Mouse (Mus musculus) midbrain, embryonic 15.5 days (tissue): ENCODE measurements around the gene Tjp3. TPM values are rescaled to one million over a fixed set of nuclear protein-coding genes. Genes with fewer than 3 reads are reported as not detected.
A peak's percentile ranks its signal among the peaks of the same experiment; 100 is the strongest.
"Not testable (repeated sequence)": the region's sequence is repeated elsewhere in the genome, so short reads cannot be mapped to it uniquely, and the experiment has no call there.

ENCODE experiments used
- ATAC-seq: fragments of 200-750 bp; cut with Nextera tagmentation; replicated peaks from 2 replicates; pipeline ENCODE4 v1.8.0; 2017; ENCODE audit warnings: moderate TSS enrichment
- H3K27ac ChIP-seq: fragments of 300-500 bp; sonication (generic); 2 replicates; pipeline ENCODE4 v1.5.1; 2015; ENCODE audit warnings: mild to moderate bottlenecking, inconsistent platforms
- H3K27me3 ChIP-seq: fragments of 300-500 bp; sonication (generic); replicated peaks from 2 replicates; pipeline ENCODE4 v1.6.1; 2015; ENCODE audit warnings: inconsistent platforms
- H3K36me3 ChIP-seq: fragments of 300-500 bp; sonication (generic); replicated peaks from 2 replicates; pipeline ENCODE4 v1.6.1; 2015; ENCODE audit warnings: inconsistent platforms
- H3K4me1 ChIP-seq: fragments of 300-500 bp; sonication (generic); 2 replicates; pipeline ENCODE4 v1.6.1; 2015; ENCODE audit warnings: inconsistent platforms
- H3K4me2 ChIP-seq: fragments of 300-500 bp; sonication (generic); 2 replicates; pipeline ENCODE4 v1.6.1; 2015; ENCODE audit warnings: inconsistent platforms, mild to moderate bottlenecking, moderate library complexity
- H3K4me3 ChIP-seq: fragments of 300-500 bp; sonication (generic); 2 replicates; pipeline ENCODE4 v1.5.1; 2015; ENCODE audit warnings: mild to moderate bottlenecking, inconsistent platforms
- H3K9ac ChIP-seq: fragments of 300-500 bp; sonication (generic); 2 replicates; pipeline ENCODE4 v1.6.1; 2015; ENCODE audit warnings: mild to moderate bottlenecking, inconsistent platforms
- H3K9me3 ChIP-seq: fragments of 300-500 bp; sonication (generic); 2 replicates; pipeline ENCODE4 v1.6.1; 2016; ENCODE audit warnings: inconsistent platforms
- WGBS: fragments of 180-500 bp; shearing (Covaris S2); methylation state at CpG from one replicate; pipeline ENCODE4 v1.1.7; 2015; ENCODE audit warnings: mixed read lengths; 5-methylcytosine and 5-hydroxymethylcytosine counted together
- microRNA-seq: library from miRNA; unstranded; fragments of <30 nt; microRNA quantifications from one replicate; pipeline ENCODE4, GENCODE M21; 2016
- polyA plus RNA-seq: library from polyadenylated mRNA; unstranded; fragments of >200 nt; fragmentation: Nextera tagmentation; extraction: Ambion mirVana; gene quantifications from 2 replicates; pipeline ENCODE4 v1.2.1, GENCODE M21; 2015

Tjp3 gene
- polyA plus RNA-seq, 1 experiment from 2014 or later: 8.0 TPM

DNA sequence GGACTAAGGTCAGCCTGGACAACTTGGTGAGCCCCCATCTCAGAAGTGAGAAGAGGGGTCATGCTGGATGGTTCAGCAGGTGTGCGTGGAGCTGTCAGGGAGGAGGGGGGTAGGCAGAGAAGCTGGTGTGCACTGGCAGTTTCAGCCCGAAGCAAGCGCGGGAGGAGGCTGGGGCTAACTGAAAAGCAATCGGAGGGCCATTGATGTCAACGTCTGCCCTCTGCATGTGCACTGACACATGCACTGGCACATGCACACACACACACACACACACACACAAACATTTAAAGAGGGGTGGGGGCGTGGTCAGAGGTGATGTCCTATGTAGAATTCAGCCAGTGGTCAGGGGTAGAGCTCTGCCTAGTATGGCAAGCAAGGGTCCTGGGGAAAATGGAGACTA is 59.9 kb downstream of the Tjp3 start:
- H3K4me1 ChIP-seq: peaks cover 57% of the 10 kb centered on the region
- H3K4me2 ChIP-seq: peak overlapping the region; percentile 75
- no peaks in the 10 kb centered on the region for H3K27me3 ChIP-seq
- peak overlapping the region; percentile 93 for H3K4me3 ChIP-seq
- peak; percentile 3; the same call in 1 of the 2 replicates for ATAC-seq
- H3K9me3 ChIP-seq: no peaks in the 10 kb centered on the region
- no peaks in the 10 kb centered on the region for H3K36me3 ChIP-seq
- peak overlapping the region; percentile 96 for H3K27ac ChIP-seq
- WGBS: 50% methylated on average over 7 of the region's 7 CpGs
- H3K9ac ChIP-seq: peak overlapping the region; percentile 34; the same call in 1 of the 2 replicates

GRCm38 (mm10) chr10:81230438-81231332 is 60.7 kb downstream of the Tjp3 start, which contains the start of gene Atcay:
Gene Atcay, minus strand, starts transcription at chr10:81230833.
- Histone ChIP-seq H3K9ac (peak within 1 kb of the TSS; percentile 100), H3K27ac (peak within 1 kb of the TSS; percentile 96), H3K27me3 (no peaks in the 10 kb centered on the region), H3K9me3 (no peaks in the 10 kb centered on the region), H3K4me3 (peak within 1 kb of the TSS; percentile 93), H3K4me2 (peak within 1 kb of the TSS; percentile 75), H3K36me3 (no peaks in the 10 kb centered on the region), H3K4me1 (peaks cover 57% of the 10 kb centered on the region)
- peak; percentile 90 for ATAC-seq
- WGBS: 3% methylated on average over 27 of the region's 27 CpGs

- peak overlapping the region; percentile 100 for H3K9ac ChIP-seq
- peak overlapping the region; percentile 96 for H3K27ac ChIP-seq
- H3K36me3 ChIP-seq: no peaks in the 10 kb centered on the region; the same call in 1 of the 2 replicates
- peaks cover 57% of the 10 kb centered on the region for H3K4me1 ChIP-seq
- peak; percentile 24 for ATAC-seq
- H3K27me3 ChIP-seq: no peaks in the 10 kb centered on the region
- 6% methylated on average over 20 of the region's 20 CpGs for WGBS
- H3K4me3 ChIP-seq: peak overlapping the region; percentile 93
- no peaks in the 10 kb centered on the region for H3K9me3 ChIP-seq
- peak overlapping the region; percentile 75 for H3K4me2 ChIP-seq
Measured at GRCm38 (mm10) chr10:81229735-81230437, 61.5 kb downstream of the Tjp3 start.

GRCm38 (mm10) chr10:81223731-81224130 is 67.7 kb downstream of the Tjp3 start:
- not testable (repeated sequence) for H3K27me3 ChIP-seq, H3K9ac ChIP-seq, ATAC-seq, H3K4me3 ChIP-seq, H3K27ac ChIP-seq, H3K9me3 ChIP-seq, H3K4me2 ChIP-seq
- H3K4me1 ChIP-seq: peaks cover 18% of the 10 kb centered on the region
- peaks cover 30% of the 10 kb centered on the region for H3K36me3 ChIP-seq
- 68% methylated on average over 2 of the region's 2 CpGs for WGBS

Small RNA genes lying within 50 kb of the gene (microRNA-seq; reads per million reads assigned to microRNA genes)
- 18.9 reads per million, percentile 36 among the genes with 10 or more reads in this experiment for gene Mir3057

Other genes starting within 250 kb of the Tjp3 start
- 353 and 376 TPM in 2 replicates for gene Sgta, start 231.4 kb downstream of the Tjp3 start, polyA plus RNA-seq
- gene Thop1, start 221.5 kb downstream of the Tjp3 start, polyA plus RNA-seq: 48.8 and 52.2 TPM in 2 replicates
- gene Creb3l3, start 192.7 kb downstream of the Tjp3 start, polyA plus RNA-seq: 0.36 and 0.48 TPM in 2 replicates
- gene Map2k2, start 185.7 kb downstream of the Tjp3 start, polyA plus RNA-seq: 258 and 270 TPM in 2 replicates
- gene Zbtb7a, start 156.4 kb downstream of the Tjp3 start, polyA plus RNA-seq: 16.2 and 16.7 TPM in 2 replicates
- gene Pias4, start 123.7 kb downstream of the Tjp3 start, polyA plus RNA-seq: 59.2 and 66.3 TPM in 2 replicates
- 588 and 606 TPM in 2 replicates for gene Eef2, start 115.0 kb downstream of the Tjp3 start, polyA plus RNA-seq
- 66.3 and 67.3 TPM in 2 replicates for gene Dapk3, start 108.6 kb downstream of the Tjp3 start, polyA plus RNA-seq
- not detected in 2 replicates for gene 4930442H23Rik, start 107.7 kb downstream of the Tjp3 start, polyA plus RNA-seq
- 0.14 TPM in 1 of 2 replicates, not detected in the other for gene Nmrk2, start 89.5 kb downstream of the Tjp3 start, polyA plus RNA-seq
- gene Atcay, start 60.7 kb downstream of the Tjp3 start, polyA plus RNA-seq: 95.3 and 96.7 TPM in 2 replicates
- 35.4 and 37.2 TPM in 2 replicates for gene Zfr2, start 58.4 kb downstream of the Tjp3 start, polyA plus RNA-seq
- 37.2 and 40.1 TPM in 2 replicates for gene Matk, start 38.6 kb downstream of the Tjp3 start, polyA plus RNA-seq
- 124 and 126 TPM in 2 replicates for gene Mrpl54, start 24.6 kb downstream of the Tjp3 start, polyA plus RNA-seq
- gene Apba3, start 24.6 kb downstream of the Tjp3 start, polyA plus RNA-seq: 36.4 and 38.5 TPM in 2 replicates
- gene Pip5k1c, start 1.4 kb upstream of the Tjp3 start, polyA plus RNA-seq: 154 and 159 TPM in 2 replicates
- 35.8 and 38.3 TPM in 2 replicates for gene Cactin, start 29.5 kb upstream of the Tjp3 start, polyA plus RNA-seq
- 5.7 and 6.2 TPM in 2 replicates for gene Tbxa2r, start 37.1 kb upstream of the Tjp3 start, polyA plus RNA-seq
- not detected in 2 replicates for gene Gipc3, start 51.7 kb upstream of the Tjp3 start, polyA plus RNA-seq
- gene Hmg20b, start 58.9 kb upstream of the Tjp3 start, polyA plus RNA-seq: 26.6 and 29.9 TPM in 2 replicates
- gene Mfsd12, start 65.9 kb upstream of the Tjp3 start, polyA plus RNA-seq: 19.7 and 22.5 TPM in 2 replicates
- 1.1 TPM in 2 replicates for gene 4930404N11Rik, start 74.2 kb upstream of the Tjp3 start, polyA plus RNA-seq
- 153 and 159 TPM in 2 replicates for gene Fzr1, start 86.9 kb upstream of the Tjp3 start, polyA plus RNA-seq
- 90.4 and 92.6 TPM in 2 replicates for gene Dohh, start 92.8 kb upstream of the Tjp3 start, polyA plus RNA-seq
- gene Gm48551, start 92.9 kb upstream of the Tjp3 start, polyA plus RNA-seq: 8.4 and 9.3 TPM in 2 replicates
- 2.7 and 3.3 TPM in 2 replicates for gene Gm48552, start 97.4 kb upstream of the Tjp3 start, polyA plus RNA-seq
- 1.4 and 1.6 TPM in 2 replicates for gene Smim24, start 101.5 kb upstream of the Tjp3 start, polyA plus RNA-seq
- 18.1 and 22.8 TPM in 2 replicates for gene Nfic, start 164.1 kb upstream of the Tjp3 start, polyA plus RNA-seq
- gene Celf5, start 191.1 kb upstream of the Tjp3 start, polyA plus RNA-seq: 106 and 109 TPM in 2 replicates
- gene Ncln, start 204.8 kb upstream of the Tjp3 start, polyA plus RNA-seq: 69.7 and 73.8 TPM in 2 replicates
- 0.71 and 1.2 TPM in 2 replicates for gene S1pr4, start 208.6 kb upstream of the Tjp3 start, polyA plus RNA-seq
- gene Gna15, start 232.6 kb upstream of the Tjp3 start, polyA plus RNA-seq: 0.96 and 1.1 TPM in 2 replicates